Mouse (Mus musculus): ENCODE results near the gene Icam2. TPM values are rescaled to one million over a fixed set of nuclear protein-coding genes. Genes with fewer than 3 reads are reported as not detected.

Gene Icam2
- polyA plus RNA-seq, 1 experiment = 23.4 TPM

- WGBS = 6% methylated on average over 3 of the region's 3 CpGs
- no peaks in the 10 kb centered on the region for H3K4me1 ChIP-seq (ENCODE audit: control insufficient read depth, insufficient read depth, low read length)
- H3K4me3 ChIP-seq (replicated peaks; ENCODE audit: control insufficient read depth, low read depth, low read length) = no peak overlapping the region
- no peak overlapping the region for H3K27ac ChIP-seq (ENCODE audit: control insufficient read depth, insufficient read depth, low read depth, low read length, poor library complexity)
- no peak for TF ChIP-seq POLR2A (IDR thresholded peaks at IDR 0.05; ENCODE audit: borderline replicate concordance, control insufficient read depth, low read depth, low read length)
- peak; percentile 90 for TF ChIP-seq CTCF (IDR thresholded peaks at IDR 0.05; ENCODE audit: control insufficient read depth, insufficient read depth, low read length)
Measured at GRCm38 (mm10) chr11:106366316-106366715, 21.6 kb downstream of the Icam2 start.

- TF ChIP-seq CTCF (IDR thresholded peaks at IDR 0.05; ENCODE audit: control insufficient read depth, insufficient read depth, low read length) (no peak), POLR2A (IDR thresholded peaks at IDR 0.05; ENCODE audit: borderline replicate concordance, control insufficient read depth, low read depth, low read length) (no peak)
- no peaks in the 10 kb centered on the region for H3K4me1 ChIP-seq (ENCODE audit: control insufficient read depth, insufficient read depth, low read length)
- WGBS = 73% methylated on average over 10 of the region's 10 CpGs
- H3K4me3 ChIP-seq (replicated peaks; ENCODE audit: control insufficient read depth, low read depth, low read length) = no peak within 1 kb of the TSS
- H3K27ac ChIP-seq (ENCODE audit: control insufficient read depth, insufficient read depth, low read depth, low read length, poor library complexity) = no peak within 1 kb of the TSS
Measured at GRCm38 (mm10) chr11:106365366-106365765, 22.5 kb downstream of the Icam2 start, which contains the start of gene Prr29. Gene Prr29 (plus strand): TSS chr11:106365472.

- WGBS = 28% methylated on average over 11 of the region's 11 CpGs
- no peak overlapping the region for H3K4me3 ChIP-seq (replicated peaks; ENCODE audit: control insufficient read depth, low read depth, low read length)
- no peaks in the 10 kb centered on the region for H3K4me1 ChIP-seq (ENCODE audit: control insufficient read depth, insufficient read depth, low read length)
- TF ChIP-seq POLR2A (IDR thresholded peaks at IDR 0.05; ENCODE audit: borderline replicate concordance, control insufficient read depth, low read depth, low read length) = no peak
- TF ChIP-seq CTCF (IDR thresholded peaks at IDR 0.05; ENCODE audit: control insufficient read depth, insufficient read depth, low read length) = no peak
- H3K27ac ChIP-seq (ENCODE audit: control insufficient read depth, insufficient read depth, low read depth, low read length, poor library complexity) = no peak overlapping the region
Measured at GRCm38 (mm10) chr11:106364712-106365111, 23.2 kb downstream of the Icam2 start.

GRCm38 (mm10) chr11:106359350-106359749 lies 28.5 kb downstream of the Icam2 start:
- no peak for TF ChIP-seq POLR2A (IDR thresholded peaks at IDR 0.05; ENCODE audit: borderline replicate concordance, control insufficient read depth, low read depth, low read length)
- peak; percentile 56 for TF ChIP-seq CTCF (IDR thresholded peaks at IDR 0.05; ENCODE audit: control insufficient read depth, insufficient read depth, low read length)
- Histone ChIP-seq H3K4me3 (replicated peaks; ENCODE audit: control insufficient read depth, low read depth, low read length) (no peak overlapping the region), H3K4me1 (ENCODE audit: control insufficient read depth, insufficient read depth, low read length) (peaks cover 5% of the 10 kb centered on the region), H3K27ac (ENCODE audit: control insufficient read depth, insufficient read depth, low read depth, low read length, poor library complexity) (no peak overlapping the region)
- WGBS = 27% methylated on average over 5 of the region's 5 CpGs

- peaks cover 5% of the 10 kb centered on the region for H3K4me1 ChIP-seq (ENCODE audit: control insufficient read depth, insufficient read depth, low read length)
- H3K4me3 ChIP-seq (replicated peaks; ENCODE audit: control insufficient read depth, low read depth, low read length) = no peak overlapping the region
- TF ChIP-seq POLR2A (IDR thresholded peaks at IDR 0.05; ENCODE audit: borderline replicate concordance, control insufficient read depth, low read depth, low read length) (no peak), CTCF (IDR thresholded peaks at IDR 0.05; ENCODE audit: control insufficient read depth, insufficient read depth, low read length) (no peak)
- 18% methylated on average over 19 of the region's 19 CpGs for WGBS
- no peak overlapping the region for H3K27ac ChIP-seq (ENCODE audit: control insufficient read depth, insufficient read depth, low read depth, low read length, poor library complexity)
Measured at GRCm38 (mm10) chr11:106355382-106356128, 32.3 kb downstream of the Icam2 start.

GRCm38 (mm10) chr11:106354181-106354580 lies 33.7 kb downstream of the Icam2 start:
- TF ChIP-seq POLR2A (IDR thresholded peaks at IDR 0.05; ENCODE audit: borderline replicate concordance, control insufficient read depth, low read depth, low read length) (no peak), CTCF (IDR thresholded peaks at IDR 0.05; ENCODE audit: control insufficient read depth, insufficient read depth, low read length) (no peak)
- Histone ChIP-seq H3K27ac (ENCODE audit: control insufficient read depth, insufficient read depth, low read depth, low read length, poor library complexity) (no peak overlapping the region), H3K4me1 (ENCODE audit: control insufficient read depth, insufficient read depth, low read length) (peaks cover 5% of the 10 kb centered on the region), H3K4me3 (replicated peaks; ENCODE audit: control insufficient read depth, low read depth, low read length) (no peak overlapping the region)
- 19% methylated on average over 1 of the region's 1 CpGs for WGBS

GRCm38 (mm10) chr11:106353188-106353587 lies 34.7 kb downstream of the Icam2 start, which contains the start of gene Scn4a:
Gene Scn4a (minus strand): TSS chr11:106353288.
- Histone ChIP-seq H3K27ac (ENCODE audit: control insufficient read depth, insufficient read depth, low read depth, low read length, poor library complexity) (no peak within 1 kb of the TSS), H3K4me3 (replicated peaks; ENCODE audit: control insufficient read depth, low read depth, low read length) (no peak within 1 kb of the TSS), H3K4me1 (ENCODE audit: control insufficient read depth, insufficient read depth, low read length) (peaks cover 5% of the 10 kb centered on the region)
- no peak for TF ChIP-seq CTCF (IDR thresholded peaks at IDR 0.05; ENCODE audit: control insufficient read depth, insufficient read depth, low read length)
- no peak for TF ChIP-seq POLR2A (IDR thresholded peaks at IDR 0.05; ENCODE audit: borderline replicate concordance, control insufficient read depth, low read depth, low read length)
- WGBS = 87% methylated on average over 12 of the region's 12 CpGs

GRCm38 (mm10) chr11:106351941-106352340 lies 35.9 kb downstream of the Icam2 start:
- no peak overlapping the region for H3K4me3 ChIP-seq (replicated peaks; ENCODE audit: control insufficient read depth, low read depth, low read length)
- H3K27ac ChIP-seq (ENCODE audit: control insufficient read depth, insufficient read depth, low read depth, low read length, poor library complexity) = no peak overlapping the region
- TF ChIP-seq POLR2A (IDR thresholded peaks at IDR 0.05; ENCODE audit: borderline replicate concordance, control insufficient read depth, low read depth, low read length) = no peak
- no peak for TF ChIP-seq CTCF (IDR thresholded peaks at IDR 0.05; ENCODE audit: control insufficient read depth, insufficient read depth, low read length)
- H3K4me1 ChIP-seq (ENCODE audit: control insufficient read depth, insufficient read depth, low read length) = peaks cover 5% of the 10 kb centered on the region
- WGBS = 66% methylated on average over 4 of the region's 4 CpGs
